Mouse (Mus musculus) testis, adult 10 weeks (tissue): ENCODE data around the gene Dcaf12l2. TPM values are rescaled to one million over a fixed set of nuclear protein-coding genes. Genes with fewer than 3 reads are reported as not detected.

Source experiments
- polyA plus RNA-seq: library from polyadenylated mRNA; stranded (reverse); fragments of 350-450 nt; fragmentation: Illumina TruSeq; extraction: RNeasy Lipid Tissue Mini Kit (QIAGEN cat#74804); gene quantifications from one replicate; pipeline ENCODE4 v1.2.3, GENCODE M21; 2014; ENCODE audit warnings: low read depth, low replicate concordance

Dcaf12l2 gene
- polyA plus RNA-seq: not detected

GRCm38 (mm10) chrX:44367646-44368521 lies at the start of gene Dcaf12l2:
Gene Dcaf12l2 (minus strand): TSS chrX:44368342.

